Mouse (Mus musculus): ENCODE data around the gene Rgs3. TPM values are rescaled to one million over a fixed set of nuclear protein-coding genes. Genes with fewer than 3 reads are reported as not detected.

Rgs3 gene
- total RNA-seq, 2 experiments from 2014 or later, result 64.1 to 69.4 TPM

DNA sequence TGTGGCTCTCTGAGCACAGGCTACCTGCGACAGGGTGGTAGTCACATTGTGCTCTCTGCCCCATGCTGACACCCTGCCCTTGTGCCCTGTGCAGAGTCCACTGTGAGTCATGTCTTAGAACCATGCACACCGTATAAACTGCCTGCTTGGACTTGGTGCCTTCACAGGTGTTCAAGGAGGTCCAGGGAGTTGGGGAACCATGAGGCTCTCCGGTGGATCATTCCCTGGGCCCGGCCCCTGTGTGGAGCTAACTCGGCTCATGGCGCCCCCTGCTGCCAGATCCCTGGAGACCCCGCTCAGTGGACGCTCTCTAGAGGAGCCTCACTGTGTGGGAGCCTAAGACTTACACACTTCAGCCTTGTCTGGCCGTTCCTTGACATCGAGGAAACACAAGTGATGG is 134.2 kb downstream of the Rgs3 start:
- DNase-seq, result peak; percentile 79

GRCm38 (mm10) chr4:62694703-62695439 is 135.2 kb downstream of the Rgs3 start:
- no peak for DNase-seq

- peak; percentile 64 for DNase-seq
Measured at GRCm38 (mm10) chr4:62695523-62695922, 135.9 kb downstream of the Rgs3 start.

DNA sequence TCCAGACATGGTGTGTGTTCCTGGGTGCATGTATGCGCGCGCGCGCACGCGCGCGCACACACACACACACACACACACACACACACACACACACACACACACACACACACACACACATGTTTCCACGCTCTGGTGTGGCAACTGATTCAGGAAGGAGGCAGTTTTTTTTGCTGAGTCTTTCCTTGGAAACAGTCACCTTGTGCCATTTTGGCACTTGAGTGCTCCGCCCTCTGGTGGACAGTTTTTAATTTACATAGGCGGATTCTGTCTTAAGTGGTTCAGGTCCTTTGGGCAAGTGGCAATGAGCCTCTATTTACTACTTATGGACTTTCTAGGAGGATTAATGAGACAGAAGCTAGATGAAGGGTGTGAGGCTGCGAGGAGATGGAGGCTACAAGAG is 136.3 kb downstream of the Rgs3 start:
- peak; percentile 74 for DNase-seq

DNA sequence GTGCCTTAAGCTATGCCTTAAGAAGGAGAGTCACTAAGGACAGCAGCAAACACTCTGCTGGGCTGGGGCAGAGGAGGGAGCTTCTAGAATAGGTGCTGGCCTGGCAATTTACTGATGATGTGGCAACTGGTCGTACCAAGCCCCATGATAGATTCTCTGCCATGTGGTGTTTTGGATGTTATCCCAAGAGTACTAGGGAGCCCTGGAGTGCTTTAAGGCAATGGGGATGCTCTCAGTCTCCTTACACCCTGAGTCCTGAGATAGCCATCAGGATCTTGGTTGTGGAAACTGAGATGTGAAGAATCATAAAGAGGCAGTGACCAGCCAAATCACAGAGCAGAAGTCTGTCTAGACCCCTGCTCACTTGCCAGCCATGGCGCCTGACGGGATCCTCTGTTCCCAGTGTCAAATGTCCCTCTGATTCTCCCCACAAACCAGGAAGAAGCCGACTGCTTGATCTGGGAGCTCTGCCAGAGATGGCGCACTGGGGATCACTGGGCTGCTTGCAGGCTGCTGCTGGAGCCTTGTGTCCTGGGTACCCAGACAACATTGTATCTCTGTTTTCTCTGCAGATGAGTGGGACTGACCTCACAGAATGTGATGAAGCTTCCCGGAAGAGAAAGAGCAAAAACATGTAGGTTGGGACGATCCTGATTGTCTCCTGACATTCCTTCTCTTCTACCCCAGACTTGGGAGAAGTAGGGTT is 137.2 kb downstream of the Rgs3 start:
- DNase-seq, result peak; percentile 76

DNA sequence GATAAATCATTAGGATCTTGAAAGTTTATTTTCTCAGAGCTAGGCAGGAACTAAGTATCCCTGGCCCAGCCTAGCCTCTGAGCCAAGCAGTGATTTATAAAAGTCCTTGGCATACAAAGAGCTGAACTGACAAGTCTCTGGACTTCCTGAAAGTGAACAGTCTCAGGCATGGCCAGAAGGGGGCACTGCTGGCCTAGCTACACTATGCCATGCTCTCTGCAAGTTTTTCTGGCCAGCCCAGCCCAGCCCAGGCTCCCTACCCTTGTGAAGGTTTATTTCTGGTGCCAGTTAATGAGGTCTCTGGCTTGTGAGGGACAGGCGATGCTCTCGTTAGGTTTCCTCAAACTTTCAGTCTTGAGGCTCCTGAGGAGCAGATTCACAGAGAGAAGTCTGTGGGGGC is 137.8 kb downstream of the Rgs3 start:
- DNase-seq, result peak; percentile 96

GRCm38 (mm10) chr4:62698521-62698920 is 138.9 kb downstream of the Rgs3 start:
- no peak for DNase-seq

GRCm38 (mm10) chr4:62699191-62699812 is 139.7 kb downstream of the Rgs3 start:
- peak; percentile 96 for DNase-seq

GRCm38 (mm10) chr4:62700426-62700825 is 140.8 kb downstream of the Rgs3 start:
- no peak for DNase-seq

DNA sequence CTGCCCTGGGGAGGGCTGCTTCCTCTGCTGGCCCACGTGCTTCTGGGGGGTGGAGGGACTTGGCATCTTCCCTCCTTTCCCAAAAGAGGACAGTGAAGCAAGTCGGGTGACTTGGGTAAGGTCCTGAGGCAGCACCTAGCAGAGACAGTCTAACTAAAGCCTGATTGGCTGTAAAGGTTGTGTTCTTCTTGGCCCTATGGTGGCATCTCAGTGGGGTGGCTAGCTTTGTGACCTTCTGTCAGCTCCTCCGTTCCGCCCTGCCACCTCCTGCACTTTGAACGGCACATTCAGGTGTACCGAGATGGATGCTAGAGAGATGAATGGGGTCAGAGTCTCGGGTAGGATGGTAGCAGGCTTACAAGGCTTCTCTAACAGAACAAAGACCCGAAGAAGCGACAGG is 143.5 kb downstream of the Rgs3 start:
- DNase-seq, result peak; percentile 4

DNA sequence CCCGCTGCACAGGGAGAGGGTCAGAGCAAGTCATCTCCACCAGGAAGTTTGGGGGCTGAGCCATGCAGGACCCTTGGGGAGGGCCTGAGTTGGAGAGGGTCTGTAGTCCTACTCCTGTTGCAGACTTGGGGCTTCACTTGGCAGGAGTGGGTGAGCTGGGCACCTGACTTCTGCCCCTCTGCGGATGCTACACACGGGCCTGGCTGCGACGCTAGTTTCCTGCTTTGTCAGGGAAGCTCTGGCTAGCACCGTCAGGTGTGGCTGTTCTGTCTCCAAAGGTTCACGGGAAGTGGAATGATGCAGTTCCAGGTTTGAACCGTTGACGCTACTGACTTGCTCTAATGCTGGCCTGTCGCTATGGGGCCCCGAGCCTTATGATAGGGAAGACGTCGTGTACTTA is 144.6 kb downstream of the Rgs3 start:
- DNase-seq, result peak; percentile 4

DNA sequence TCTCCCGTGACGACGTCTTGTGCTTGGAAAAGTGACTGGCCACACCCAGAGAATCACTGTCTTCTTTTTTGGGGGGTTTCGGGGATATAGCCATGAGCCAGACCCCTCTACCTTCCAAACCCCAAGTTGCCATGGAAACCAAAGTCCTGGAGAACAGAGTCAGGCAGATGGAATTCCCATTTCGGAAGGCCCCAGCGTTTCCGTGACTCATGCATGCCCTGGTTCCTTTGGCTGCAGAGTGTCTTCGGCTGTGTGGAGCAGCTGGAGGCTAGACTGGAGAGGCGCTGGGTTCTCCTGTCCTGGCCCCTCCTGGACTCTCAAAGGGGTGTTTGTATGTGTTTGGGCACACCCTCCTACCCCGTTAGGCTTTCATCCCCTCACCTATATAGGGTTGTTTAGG is 145.4 kb downstream of the Rgs3 start:
- peak; percentile 37 for DNase-seq

DNA sequence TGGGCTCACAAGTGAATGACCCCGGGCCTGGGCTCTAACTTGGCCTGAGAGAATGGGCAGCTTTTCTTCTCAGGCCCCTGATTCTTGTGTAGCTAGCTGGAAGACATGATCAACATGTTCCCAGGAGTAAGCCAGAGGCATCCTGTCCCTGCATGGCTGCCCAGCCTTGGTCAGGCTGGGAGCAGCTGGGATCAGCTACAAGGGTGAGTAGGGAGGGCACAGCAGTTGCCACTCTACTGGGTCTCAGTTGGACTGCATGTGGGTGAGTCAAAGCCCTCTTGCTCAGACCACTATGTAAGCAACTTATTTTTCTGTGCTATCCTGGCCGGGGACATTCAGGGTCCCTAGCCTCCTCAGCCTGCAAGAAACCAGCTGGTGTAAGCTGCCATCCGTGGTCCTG is 146.1 kb downstream of the Rgs3 start:
- no peak for DNase-seq

DNA sequence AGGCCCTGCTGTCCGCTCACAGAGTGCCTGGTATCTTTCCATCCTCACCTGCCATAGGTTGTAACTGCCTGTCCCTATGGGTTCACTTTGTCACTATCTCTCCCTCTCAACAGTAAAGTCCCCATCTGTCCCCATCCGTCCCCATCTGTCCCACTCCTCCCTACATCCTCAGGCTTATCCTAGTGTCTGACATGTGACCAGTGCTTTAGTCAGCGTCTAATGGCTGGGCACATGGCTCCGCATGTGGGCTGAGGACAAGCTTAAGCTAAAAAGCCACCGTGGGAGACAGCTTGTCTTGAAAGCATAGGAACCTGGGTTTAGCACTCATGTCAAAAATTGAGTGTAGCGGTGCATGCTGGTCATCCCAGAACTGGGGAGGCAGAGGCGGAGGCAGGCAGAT is 148.4 kb downstream of the Rgs3 start:
- DNase-seq, result no peak

DNA sequence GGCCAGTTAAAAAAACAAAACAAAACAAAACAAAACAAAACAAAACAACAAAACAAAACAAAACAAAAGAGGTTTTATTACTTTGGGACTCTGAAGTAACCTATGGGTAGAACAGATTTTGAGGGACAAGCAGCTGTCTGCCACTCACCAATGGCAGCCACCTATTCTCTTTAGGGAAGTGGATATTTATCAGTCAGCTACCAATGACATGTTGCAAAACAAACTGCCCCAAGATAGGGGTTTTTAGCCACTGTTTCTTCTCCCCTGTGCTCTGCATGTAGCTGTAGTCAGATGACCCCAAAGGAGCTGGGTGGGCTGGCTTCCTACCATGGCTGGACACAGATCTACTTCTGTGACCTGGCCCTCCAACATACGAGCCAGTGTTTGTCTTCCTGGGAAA is 149.3 kb downstream of the Rgs3 start:
- DNase-seq, result no peak

GRCm38 (mm10) chr4:62709448-62709847 is 149.8 kb downstream of the Rgs3 start:
- DNase-seq, result no peak

DNA sequence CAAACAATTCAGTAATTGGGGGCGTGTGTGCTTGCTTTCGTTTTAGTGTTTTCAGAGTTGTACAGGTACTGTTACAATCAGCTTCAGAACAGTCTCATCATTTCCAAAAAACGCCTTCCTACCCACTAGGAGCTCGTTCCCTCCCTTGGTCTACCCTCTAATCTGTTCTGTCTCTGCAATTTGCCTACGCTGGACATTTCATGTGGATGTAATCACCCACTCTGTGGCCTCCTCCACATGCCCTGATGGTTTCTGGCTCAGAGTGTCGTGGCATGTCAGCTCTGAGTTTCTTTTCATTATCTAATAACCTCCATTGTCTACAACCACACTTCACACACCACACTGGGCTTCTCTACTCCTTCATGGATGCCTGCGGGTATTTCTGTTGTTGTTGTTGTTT is 151.5 kb downstream of the Rgs3 start:
- no peak for DNase-seq

GRCm38 (mm10) chr4:62711582-62711981 is 151.9 kb downstream of the Rgs3 start:
- no peak for DNase-seq

GRCm38 (mm10) chr4:62720861-62721260 is 161.2 kb downstream of the Rgs3 start:
- no peak for DNase-seq

DNA sequence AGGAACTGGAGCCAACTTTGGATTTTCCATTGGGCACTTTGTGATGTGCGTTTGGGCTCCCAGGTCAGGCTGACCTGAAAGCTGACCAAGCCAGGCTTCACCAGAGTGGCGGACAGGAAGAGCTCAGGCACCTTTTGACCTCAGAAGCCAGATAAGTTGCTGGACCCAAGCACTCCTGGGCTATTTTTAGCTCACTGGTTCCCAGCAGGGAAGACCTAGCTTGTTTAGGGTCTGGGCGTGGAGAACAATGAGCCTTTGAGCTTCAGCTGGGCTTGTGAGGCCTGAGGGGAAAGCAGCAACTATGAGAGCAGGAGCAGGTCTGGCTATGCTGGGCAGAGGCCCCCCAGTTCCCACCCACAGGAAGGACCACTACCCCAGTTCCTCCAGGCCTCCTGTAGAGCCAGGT is 162.4 kb downstream of the Rgs3 start:
- DNase-seq, result no peak

DNA sequence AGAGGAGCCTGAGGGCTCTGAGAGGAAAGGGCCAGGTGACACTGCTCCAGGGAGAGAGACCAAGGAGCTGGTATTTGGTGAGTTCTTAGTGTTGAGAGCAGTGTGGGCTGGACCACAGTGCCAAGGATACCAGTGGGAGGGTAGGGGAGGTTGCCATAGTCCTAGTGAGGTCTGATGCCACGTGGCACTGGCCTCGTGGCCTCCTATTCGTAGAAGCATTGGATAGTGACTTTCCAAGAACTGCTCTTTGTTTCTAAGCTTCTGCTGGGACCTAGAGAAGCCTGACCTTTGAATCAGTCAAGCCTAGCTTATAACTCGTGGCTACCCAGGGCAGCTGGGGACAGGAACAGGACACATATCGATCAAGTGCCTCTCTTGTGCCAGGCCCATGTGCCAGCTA is 164.1 kb downstream of the Rgs3 start:
- no peak for DNase-seq

- no peak for DNase-seq
Measured at GRCm38 (mm10) chr4:62726282-62726937, 166.8 kb downstream of the Rgs3 start.
